Mouse (Mus musculus): ENCODE results near the gene Pnldc1.

- TF ChIP-seq POLR2A (IDR thresholded peaks at IDR 0.05; ENCODE audit: control insufficient read depth, extremely low read depth, insufficient read depth, low read length, poor library complexity) (no peak), CTCF (IDR thresholded peaks at IDR 0.05; ENCODE audit: borderline replicate concordance, control insufficient read depth, extremely low read depth, insufficient read depth, low read length, poor library complexity) (no peak)
Measured at GRCm38 (mm10) chr17:12865407-12865806, 44.6 kb downstream of the Pnldc1 start.
